Mouse (Mus musculus) CD8-positive naive resting alpha-beta T cell, adult 2 months (primary cell): ENCODE measurements around the gene Traf5.

Experiments
- DNase-seq, 2 experiments: peaks; one replicate each; pipeline ENCODE4 v3.0.0; 2022; ENCODE audit warnings: low read depth in 2 of 2, low spot score in 2 of 2

The Traf5 gene

GRCm38 (mm10) chr1:192092879-192093660 is 711 bp upstream of the Traf5 start:
- DNase-seq, result peak; percentile 77 to 86

GRCm38 (mm10) chr1:192090689-192091567 is 1.4 kb downstream of the Traf5 start:
- DNase-seq, result no peak

GRCm38 (mm10) chr1:192090281-192090680 is 2.1 kb downstream of the Traf5 start:
- no peak for DNase-seq

- DNase-seq, result no peak
These were observed 2.9 kb downstream of the Traf5 start for GRCm38 (mm10) chr1:192089208-192090166.

GRCm38 (mm10) chr1:192088011-192088410 is 4.3 kb downstream of the Traf5 start:
- DNase-seq, result no peak

- no peak for DNase-seq
These were observed 5.3 kb downstream of the Traf5 start for GRCm38 (mm10) chr1:192087098-192087497.

GRCm38 (mm10) chr1:192086279-192087037 is 5.9 kb downstream of the Traf5 start:
- DNase-seq, result peak; percentile 52 to 53

- DNase-seq, result no peak
These were observed 7.1 kb downstream of the Traf5 start for GRCm38 (mm10) chr1:192085218-192085617.

GRCm38 (mm10) chr1:192082646-192083045 is 9.7 kb downstream of the Traf5 start:
- no peak for DNase-seq

- no peak for DNase-seq
These were observed 11.2 kb downstream of the Traf5 start for GRCm38 (mm10) chr1:192081129-192081528.

- no peak for DNase-seq
These were observed 13.2 kb downstream of the Traf5 start for GRCm38 (mm10) chr1:192079121-192079520.

- DNase-seq, result peak; percentile 41 to 51
These were observed 14.0 kb downstream of the Traf5 start for GRCm38 (mm10) chr1:192078406-192078805.

- DNase-seq, result no peak
These were observed 15.4 kb downstream of the Traf5 start for GRCm38 (mm10) chr1:192076796-192077535.

- no peak for DNase-seq
These were observed 16.3 kb downstream of the Traf5 start for GRCm38 (mm10) chr1:192076101-192076500.

- no peak for DNase-seq
These were observed 17.5 kb downstream of the Traf5 start for GRCm38 (mm10) chr1:192074824-192075223.

- no peak for DNase-seq
These were observed 19.9 kb downstream of the Traf5 start for GRCm38 (mm10) chr1:192072426-192072825.

- DNase-seq, result no peak
These were observed 21.7 kb downstream of the Traf5 start for GRCm38 (mm10) chr1:192070618-192071051.

- DNase-seq, result no peak
These were observed 22.3 kb downstream of the Traf5 start for GRCm38 (mm10) chr1:192069971-192070591.

- DNase-seq, result no peak
These were observed 24.2 kb downstream of the Traf5 start for GRCm38 (mm10) chr1:192068188-192068587.
